Mouse (Mus musculus) hematopoietic stem cell, adult 5-6 weeks (primary cell): Measurements from ENCODE around the gene P2rx4. TPM values are rescaled to one million over a fixed set of nuclear protein-coding genes. Genes with fewer than 3 reads are reported as not detected.

Source experiments
- ATAC-seq, 2 experiments: fragments of 125-278 bp in 1 of 2; replicated peaks in 1 of 2; 2 replicates each; pipeline ENCODE4 v1.8.0; 2016 to 2017; ENCODE audit warnings: inconsistent platforms in 2 of 2, mild to moderate bottlenecking in 2 of 2, moderate number of reproducible peaks in 2 of 2, low read depth in 1 of 2, moderate TSS enrichment in 1 of 2; ENCODE audit not compliant: low FRiP score in 2 of 2, poor library complexity in 2 of 2, severe bottlenecking in 2 of 2, insufficient read depth in 1 of 2, low TSS enrichment in 1 of 2
- total RNA-seq: library from RNA; stranded (forward); fragments of 172-1452, 232-1000 nt; gene quantifications from 2 replicates; pipeline ENCODE4 v1.2.3, GENCODE M21; 2017

P2rx4 gene
- total RNA-seq, 1 experiment from 2014 or later = 15.2 TPM

GRCm38 (mm10) chr5:122731991-122732673, 24.8 kb downstream of the P2rx4 start:
- peak; percentile 80 to 85 for ATAC-seq

GRCm38 (mm10) chr5:122733881-122734280, 26.5 kb downstream of the P2rx4 start:
- ATAC-seq = peak in 1 of 2 experiments; percentile 25; a peak in 1 of 4 replicates

GRCm38 (mm10) chr5:122735853-122736252, 28.5 kb downstream of the P2rx4 start:
- ATAC-seq = no peak

- no peak for ATAC-seq
Observed at GRCm38 (mm10) chr5:122736761-122737160, 29.4 kb downstream of the P2rx4 start.

- ATAC-seq = no peak
Observed at GRCm38 (mm10) chr5:122743880-122744422, 36.6 kb downstream of the P2rx4 start.

- ATAC-seq = no peak
Observed at GRCm38 (mm10) chr5:122747950-122748349, 40.6 kb downstream of the P2rx4 start.

- no peak for ATAC-seq
Observed at GRCm38 (mm10) chr5:122754477-122754876, 47.1 kb downstream of the P2rx4 start.

- no peak for ATAC-seq
Observed at GRCm38 (mm10) chr5:122755620-122756019, 48.3 kb downstream of the P2rx4 start.

- no peak for ATAC-seq
Observed at GRCm38 (mm10) chr5:122756144-122756543, 48.8 kb downstream of the P2rx4 start.

GRCm38 (mm10) chr5:122756680-122757079, 49.3 kb downstream of the P2rx4 start:
- ATAC-seq = no peak

- no peak for ATAC-seq
Observed at GRCm38 (mm10) chr5:122763271-122764031, 56.1 kb downstream of the P2rx4 start.

GRCm38 (mm10) chr5:122764032-122764464, 56.7 kb downstream of the P2rx4 start:
- no peak for ATAC-seq

- no peak for ATAC-seq
Observed at GRCm38 (mm10) chr5:122767283-122767682, 59.9 kb downstream of the P2rx4 start.

GRCm38 (mm10) chr5:122769101-122769568, 61.8 kb downstream of the P2rx4 start:
- peak; percentile 69 to 79 for ATAC-seq

- ATAC-seq = no peak
Observed at GRCm38 (mm10) chr5:122770304-122770703, 63.0 kb downstream of the P2rx4 start.

- peak; percentile 55 to 62 for ATAC-seq
Observed at GRCm38 (mm10) chr5:122770806-122771261, 63.5 kb downstream of the P2rx4 start.

- ATAC-seq = no peak
Observed at GRCm38 (mm10) chr5:122771428-122771827, 64.1 kb downstream of the P2rx4 start.

- no peak for ATAC-seq
Observed at GRCm38 (mm10) chr5:122773756-122774155, 66.4 kb downstream of the P2rx4 start.
